Mouse (Mus musculus) stomach, embryonic 14.5 days (tissue): ENCODE results near the gene Sult2b1. TPM values are rescaled to one million over a fixed set of nuclear protein-coding genes. Genes with fewer than 3 reads are reported as not detected.

Source experiments
- ATAC-seq: fragments of 200-750 bp; cut with Nextera tagmentation; 2 replicates; pipeline ENCODE4 v1.8.0; 2017; ENCODE audit warnings: low read depth, moderate TSS enrichment; ENCODE audit not compliant: insufficient number of reproducible peaks, insufficient read depth, low FRiP score
- H3K27ac ChIP-seq: fragments of 300-500 bp; sonication (generic); 2 replicates; pipeline ENCODE4 v1.5.1; 2014; ENCODE audit warnings: mild to moderate bottlenecking, low read length, moderate library complexity, mixed read lengths
- H3K27me3 ChIP-seq: fragments of 300-500 bp; sonication (generic); 2 replicates; pipeline ENCODE4 v1.6.1; 2014; ENCODE audit warnings: low read length, control low read depth, mixed read lengths; ENCODE audit not compliant: control insufficient read depth, insufficient read depth
- H3K36me3 ChIP-seq: fragments of 300-500 bp; sonication (generic); 2 replicates; pipeline ENCODE4 v1.6.1; 2014; ENCODE audit warnings: mild to moderate bottlenecking, control low read depth, low read length, moderate library complexity, mixed read lengths; ENCODE audit not compliant: control insufficient read depth, insufficient read depth
- H3K4me1 ChIP-seq: fragments of 300-500 bp; sonication (generic); 2 replicates; pipeline ENCODE4 v1.6.1; 2014; ENCODE audit warnings: low read length, control low read depth, mixed read lengths; ENCODE audit not compliant: control insufficient read depth, insufficient read depth
- H3K4me2 ChIP-seq: fragments of 300-500 bp; sonication (generic); replicated peaks from 2 replicates; pipeline ENCODE4 v1.6.1; 2014; ENCODE audit warnings: low read depth, low read length, control low read depth
- H3K4me3 ChIP-seq: fragments of 300-500 bp; sonication (generic); 2 replicates; pipeline ENCODE4 v1.5.1; 2014; ENCODE audit warnings: low read depth, low read length, control low read depth
- H3K9ac ChIP-seq: fragments of 300-500 bp; sonication (generic); replicated peaks from 2 replicates; pipeline ENCODE4 v1.6.1; 2014; ENCODE audit warnings: low read depth, mild to moderate bottlenecking, control low read depth, low read length, moderate library complexity, mixed read lengths
- H3K9me3 ChIP-seq: fragments of 300-500 bp; sonication (generic); 2 replicates; pipeline ENCODE4 v1.6.1; 2016; ENCODE audit warnings: low read depth, low read length, control low read depth; ENCODE audit not compliant: control insufficient read depth
- WGBS: fragments of 180-500 bp; shearing (Covaris S2); extraction: QIAGEN DNeasy Blood & Tissue Kit; methylation state at CpG from one replicate; pipeline ENCODE4 v1.1.7; 2014; 5-methylcytosine and 5-hydroxymethylcytosine counted together
- polyA plus RNA-seq: library from polyadenylated mRNA; unstranded; fragments of >200 nt; fragmentation: Nextera tagmentation; extraction: Ambion mirVana; gene quantifications from 2 replicates; pipeline ENCODE4 v1.2.1, GENCODE M21; 2014

Sult2b1 gene
- polyA plus RNA-seq, 1 experiment from 2014 or later, result 3.6 TPM

- no peak overlapping the region for H3K27ac ChIP-seq
- 0 out of 2 replicates have a peak, but pooled peaks have one; percentile 14 for ATAC-seq
- no peak overlapping the region for H3K4me2 ChIP-seq
- 70% methylated on average over 8 of the region's 8 CpGs for WGBS
- H3K36me3 ChIP-seq, result no peaks in the 10 kb centered on the region
- no peaks in the 10 kb centered on the region for H3K9me3 ChIP-seq
- H3K27me3 ChIP-seq, result no peaks in the 10 kb centered on the region
- H3K4me3 ChIP-seq, result no peak overlapping the region
- H3K4me1 ChIP-seq, result no peaks in the 10 kb centered on the region
- H3K9ac ChIP-seq, result no peak overlapping the region
Observed at GRCm38 (mm10) chr7:45770427-45771082, 13.9 kb downstream of the Sult2b1 start.

GRCm38 (mm10) chr7:45767500-45767899, 17.0 kb downstream of the Sult2b1 start:
- H3K4me2 ChIP-seq, result no peak overlapping the region
- WGBS, result 92% methylated on average over 6 of the region's 6 CpGs
- no peak overlapping the region for H3K4me3 ChIP-seq
- ATAC-seq, result no peak
- no peaks in the 10 kb centered on the region for H3K27me3 ChIP-seq
- H3K9ac ChIP-seq, result no peak overlapping the region
- no peaks in the 10 kb centered on the region for H3K36me3 ChIP-seq
- H3K27ac ChIP-seq, result no peak overlapping the region
- no peaks in the 10 kb centered on the region for H3K9me3 ChIP-seq
- no peaks in the 10 kb centered on the region for H3K4me1 ChIP-seq

GRCm38 (mm10) chr7:45766764-45767163, 17.7 kb downstream of the Sult2b1 start:
- Histone ChIP-seq H3K9ac (no peak overlapping the region), H3K27me3 (no peaks in the 10 kb centered on the region), H3K9me3 (no peaks in the 10 kb centered on the region), H3K4me1 (no peaks in the 10 kb centered on the region), H3K36me3 (no peaks in the 10 kb centered on the region), H3K4me2 (no peak overlapping the region), H3K4me3 (no peak overlapping the region), H3K27ac (no peak overlapping the region)
- 46% methylated on average over 8 of the region's 8 CpGs for whole genome bisulfite sequencing
- 0 out of 2 replicates have a peak, but pooled peaks have one; percentile 28 for ATAC-seq

GRCm38 (mm10) chr7:45765995-45766394, 18.5 kb downstream of the Sult2b1 start:
- WGBS, result 41% methylated on average over 8 of the region's 8 CpGs
- H3K27ac ChIP-seq, result no peak overlapping the region
- ATAC-seq, result no peak

GRCm38 (mm10) chr7:45760151-45760550, 24.3 kb downstream of the Sult2b1 start:
- WGBS, result 49% methylated on average over 5 of the region's 5 CpGs
- no peaks in the 10 kb centered on the region for H3K36me3 ChIP-seq
- no peaks in the 10 kb centered on the region for H3K4me1 ChIP-seq
- no peak overlapping the region for H3K4me2 ChIP-seq
- H3K27me3 ChIP-seq, result no peaks in the 10 kb centered on the region; the same call in 1 of the 2 replicates
- no peak for ATAC-seq
- no peak overlapping the region for H3K27ac ChIP-seq
- H3K9me3 ChIP-seq, result no peaks in the 10 kb centered on the region
- H3K4me3 ChIP-seq, result no peak overlapping the region
- no peak overlapping the region for H3K9ac ChIP-seq

More at GRCm38 (mm10) chr7:45765995-45766394, 18.5 kb downstream of the Sult2b1 start:
- no peak overlapping the region for H3K9ac ChIP-seq
- H3K4me2 ChIP-seq, result no peak overlapping the region
- H3K9me3 ChIP-seq, result no peaks in the 10 kb centered on the region
- H3K4me1 ChIP-seq, result no peaks in the 10 kb centered on the region
- H3K4me3 ChIP-seq, result no peak overlapping the region
- no peaks in the 10 kb centered on the region for H3K36me3 ChIP-seq
- no peaks in the 10 kb centered on the region for H3K27me3 ChIP-seq

GRCm38 (mm10) chr7:45759400-45759799, 25.1 kb downstream of the Sult2b1 start:
- 11% methylated on average over 22 of the region's 27 CpGs for WGBS
- no peaks in the 10 kb centered on the region for H3K9me3 ChIP-seq
- no peaks in the 10 kb centered on the region for H3K4me1 ChIP-seq
- no peak overlapping the region; the same call in 1 of the 2 replicates for H3K4me3 ChIP-seq
- H3K27ac ChIP-seq, result no peak overlapping the region
- H3K4me2 ChIP-seq, result peak overlapping the region; percentile 26
- H3K27me3 ChIP-seq, result no peaks in the 10 kb centered on the region; the same call in 1 of the 2 replicates
- H3K9ac ChIP-seq, result no peak overlapping the region
- ATAC-seq, result peak; percentile 71
- no peaks in the 10 kb centered on the region for H3K36me3 ChIP-seq

GRCm38 (mm10) chr7:45755703-45756102, 28.8 kb downstream of the Sult2b1 start:
- no peak overlapping the region for H3K4me2 ChIP-seq
- H3K27ac ChIP-seq, result no peak overlapping the region
- ATAC-seq, result no peak
- H3K4me3 ChIP-seq, result no peak overlapping the region
- no peak overlapping the region for H3K9ac ChIP-seq
- WGBS, result 51% methylated on average over 6 of the region's 6 CpGs
- H3K4me1 ChIP-seq, result no peaks in the 10 kb centered on the region
- H3K27me3 ChIP-seq, result no peaks in the 10 kb centered on the region; the same call in 1 of the 2 replicates
- no peaks in the 10 kb centered on the region for H3K36me3 ChIP-seq
- H3K9me3 ChIP-seq, result no peaks in the 10 kb centered on the region

GRCm38 (mm10) chr7:45750162-45750561, 34.3 kb downstream of the Sult2b1 start:
- H3K27me3 ChIP-seq, result no peaks in the 10 kb centered on the region
- H3K9me3 ChIP-seq, result no peaks in the 10 kb centered on the region
- no peak overlapping the region for H3K9ac ChIP-seq
- ATAC-seq, result no peak
- no peak overlapping the region for H3K4me3 ChIP-seq
- no peak overlapping the region for H3K4me2 ChIP-seq
- no peaks in the 10 kb centered on the region for H3K36me3 ChIP-seq
- H3K27ac ChIP-seq, result no peak overlapping the region
- WGBS, result 55% methylated on average over 9 of the region's 9 CpGs
- peaks cover 12% of the 10 kb centered on the region for H3K4me1 ChIP-seq

- Histone ChIP-seq H3K4me3 (no peak overlapping the region), H3K4me2 (no peak overlapping the region), H3K4me1 (peaks cover 12% of the 10 kb centered on the region), H3K9ac (no peak overlapping the region), H3K9me3 (no peaks in the 10 kb centered on the region), H3K27me3 (no peaks in the 10 kb centered on the region), H3K36me3 (no peaks in the 10 kb centered on the region), H3K27ac (no peak overlapping the region)
- no peak for ATAC-seq
- WGBS, result 38% methylated on average over 9 of the region's 10 CpGs
Observed at GRCm38 (mm10) chr7:45749401-45749800, 35.1 kb downstream of the Sult2b1 start.
